Mouse (Mus musculus): Measurements from ENCODE around the gene Ccdc177.

DNA sequence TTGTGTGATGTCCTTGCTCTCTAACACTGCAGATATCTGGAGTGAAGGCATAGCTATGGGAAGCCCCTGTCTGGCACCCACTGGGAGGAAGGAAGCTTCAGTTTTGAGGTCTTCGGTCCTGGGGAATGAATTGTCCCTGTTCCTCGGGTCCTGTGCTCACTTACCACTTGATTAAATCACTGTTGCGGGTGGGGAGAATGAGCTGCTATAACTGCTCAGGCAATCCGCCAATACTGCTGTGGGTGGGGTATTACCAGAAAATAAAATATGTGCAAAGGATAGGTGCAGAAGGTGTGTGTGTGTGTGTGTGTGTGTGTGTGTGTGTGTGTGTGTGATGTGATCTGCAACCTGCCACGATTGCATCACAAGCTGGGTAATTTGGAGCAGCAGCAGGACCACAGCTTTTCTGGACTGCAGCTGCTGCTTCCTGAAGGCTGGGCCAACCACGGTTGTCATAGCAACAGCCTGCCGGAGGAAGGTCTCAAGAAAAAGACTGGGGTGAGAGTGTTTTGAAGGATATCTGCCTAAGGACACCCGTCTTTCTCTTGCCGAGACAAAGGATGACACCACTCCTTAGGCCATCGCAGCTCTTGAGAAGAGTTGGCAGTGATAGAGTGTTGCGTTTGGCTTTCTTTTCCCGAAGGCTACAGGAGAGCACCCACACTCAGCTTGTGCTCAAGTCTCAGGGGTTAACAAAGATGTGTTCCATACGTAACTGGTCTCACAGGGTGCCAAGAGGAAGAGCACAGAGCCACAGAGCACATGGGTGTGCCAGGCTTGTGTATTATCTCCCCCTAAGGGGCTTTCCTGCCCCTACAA is 23.8 kb downstream of the Ccdc177 start:
- TF ChIP-seq CTCF (IDR thresholded peaks at IDR 0.05; ENCODE audit: low read depth) (no peak), EP300 (IDR thresholded peaks at IDR 0.05; ENCODE audit: low read depth) (no peak)
